Mouse (Mus musculus) kidney, postnatal 4 days (tissue): ENCODE data around the gene Defb19.

ENCODE experiments used
- DNase-seq, 2 experiments: peaks; one replicate each; pipeline ENCODE4 v3.0.0; 2021; ENCODE audit warnings: mixed read lengths in 2 of 2

Defb19 gene

GRCm38 (mm10) chr2:152580107-152580506 lies at the start of gene Defb19:
TSS of gene Defb19 (minus strand) at chr2:152580312.
- DNase-seq: no peak

- DNase-seq: no peak
These were observed 49.8 kb upstream of the Defb19 start for GRCm38 (mm10) chr2:152629904-152630303.

GRCm38 (mm10) chr2:152629239-152629638 lies 49.1 kb upstream of the Defb19 start:
- DNase-seq: no peak

- DNase-seq: peak; percentile 52 to 67
These were observed 48.0 kb upstream of the Defb19 start for GRCm38 (mm10) chr2:152628066-152628465.

GRCm38 (mm10) chr2:152626774-152627591 lies 46.9 kb upstream of the Defb19 start, which contains the start of gene Rem1:
TSS of gene Rem1 (plus strand) at chr2:152626951.
- DNase-seq: peak; percentile 80 to 83

- no peak for DNase-seq
These were observed 45.1 kb upstream of the Defb19 start for GRCm38 (mm10) chr2:152625256-152625655.

GRCm38 (mm10) chr2:152624566-152624965 lies 44.5 kb upstream of the Defb19 start:
- DNase-seq: no peak

- no peak for DNase-seq
These were observed 42.8 kb upstream of the Defb19 start, which contains the start of gene Defb25 for GRCm38 (mm10) chr2:152622953-152623352. TSS of gene Defb25 (minus strand) at chr2:152623053.

- DNase-seq: no peak
These were observed 42.0 kb upstream of the Defb19 start for GRCm38 (mm10) chr2:152622151-152622550.

GRCm38 (mm10) chr2:152620367-152621134 lies 40.4 kb upstream of the Defb19 start:
- peak in 1 of 2 experiments; percentile 55 for DNase-seq

- no peak for DNase-seq
These were observed 37.3 kb upstream of the Defb19 start for GRCm38 (mm10) chr2:152617374-152617773.

- DNase-seq: no peak
These were observed 36.4 kb upstream of the Defb19 start for GRCm38 (mm10) chr2:152616470-152616869.

- peak in 1 of 2 experiments; percentile 64 for DNase-seq
These were observed 35.5 kb upstream of the Defb19 start for GRCm38 (mm10) chr2:152615563-152615962.

- no peak for DNase-seq
These were observed 32.1 kb upstream of the Defb19 start for GRCm38 (mm10) chr2:152612193-152612592.

GRCm38 (mm10) chr2:152608719-152609118 lies 28.6 kb upstream of the Defb19 start:
- no peak for DNase-seq

GRCm38 (mm10) chr2:152607746-152608145 lies 27.6 kb upstream of the Defb19 start:
- DNase-seq: peak in 1 of 2 experiments; percentile 46

- peak; percentile 63 to 74 for DNase-seq
These were observed 23.9 kb upstream of the Defb19 start, which contains the start of gene Defb36 for GRCm38 (mm10) chr2:152604057-152604456. TSS of gene Defb36 (plus strand) at chr2:152604327.

- no peak for DNase-seq
These were observed 21.3 kb upstream of the Defb19 start for GRCm38 (mm10) chr2:152601275-152601960.

- DNase-seq: no peak
These were observed 20.0 kb upstream of the Defb19 start for GRCm38 (mm10) chr2:152600076-152600475.

- no peak for DNase-seq
These were observed 19.2 kb upstream of the Defb19 start, which contains the start of gene Defb45 for GRCm38 (mm10) chr2:152599299-152599698. TSS of gene Defb45 (minus strand) at chr2:152599399.

- DNase-seq: peak; percentile 18 to 46
These were observed 8.9 kb upstream of the Defb19 start for GRCm38 (mm10) chr2:152589021-152589420.

GRCm38 (mm10) chr2:152588450-152588849 lies 8.3 kb upstream of the Defb19 start:
- no peak for DNase-seq
